Mouse (Mus musculus) intestine, embryonic 15.5 days (tissue): ENCODE data around the gene Tha1. TPM values are rescaled to one million over a fixed set of nuclear protein-coding genes. Genes with fewer than 3 reads are reported as not detected.

Source experiments
- polyA plus RNA-seq: library from polyadenylated mRNA; unstranded; fragments of >200 nt; fragmentation: Nextera tagmentation; extraction: Ambion mirVana; gene quantifications from 2 replicates; pipeline ENCODE4 v1.2.1, GENCODE M21; 2015

The Tha1 gene
- polyA plus RNA-seq, 1 experiment from 2014 or later = 7.1 TPM

Other genes starting within 250 kb of the Tha1 start
- 9.6 TPM in 2 replicates for gene Tnrc6c, start 219.2 kb downstream of the Tha1 start, polyA plus RNA-seq
- 6.6 and 7.7 TPM in 2 replicates for gene Tmc8, start 91.4 kb downstream of the Tha1 start, polyA plus RNA-seq
- gene Tmc6, start 91.3 kb downstream of the Tha1 start, polyA plus RNA-seq = 28.3 and 34.7 TPM in 2 replicates
- gene 6030468B19Rik, start 75.8 kb downstream of the Tha1 start, polyA plus RNA-seq = 1.1 and 1.2 TPM in 2 replicates
- 0.26 and 0.38 TPM in 2 replicates for gene Gm20708, start 63.8 kb downstream of the Tha1 start, polyA plus RNA-seq
- 135 and 151 TPM in 2 replicates for gene Syngr2, start 63.8 kb downstream of the Tha1 start, polyA plus RNA-seq
- gene Afmid, start 47.6 kb downstream of the Tha1 start, polyA plus RNA-seq = 8.3 and 8.9 TPM in 2 replicates
- 144 and 146 TPM in 2 replicates for gene Tk1, start 47.4 kb downstream of the Tha1 start, polyA plus RNA-seq
- gene Birc5, start 24.2 kb downstream of the Tha1 start, polyA plus RNA-seq = 307 and 336 TPM in 2 replicates
- not detected in 2 replicates for gene Tmem235, start 12.7 kb downstream of the Tha1 start, polyA plus RNA-seq
- gene Socs3, start 96.6 kb upstream of the Tha1 start, polyA plus RNA-seq = 18.4 and 19.1 TPM in 2 replicates
- 32.6 and 33.5 TPM in 2 replicates for gene Pgs1, start 112.8 kb upstream of the Tha1 start, polyA plus RNA-seq